Mouse (Mus musculus) splenic B cell, adult 2 months (primary cell): Measurements from ENCODE around the gene Tank.

ENCODE experiments used
- DNase-seq: peaks from one replicate; pipeline ENCODE4 v3.0.0-alpha.2; 2011; ENCODE audit warnings: low read depth, low spot score
- H3K27me3 ChIP-seq: 2 replicates; pipeline ENCODE4 v1.6.1; 2012; ENCODE audit warnings: mild to moderate bottlenecking, low read length, moderate library complexity, mixed read lengths; ENCODE audit not compliant: control insufficient read depth, poor library complexity, insufficient read depth, severe bottlenecking
- H3K36me3 ChIP-seq: 2 replicates; pipeline ENCODE4 v1.6.1; 2012; ENCODE audit warnings: mild to moderate bottlenecking, low read length, moderate library complexity, mixed read lengths; ENCODE audit not compliant: control insufficient read depth, poor library complexity, insufficient read depth, severe bottlenecking

Gene Tank

DNA sequence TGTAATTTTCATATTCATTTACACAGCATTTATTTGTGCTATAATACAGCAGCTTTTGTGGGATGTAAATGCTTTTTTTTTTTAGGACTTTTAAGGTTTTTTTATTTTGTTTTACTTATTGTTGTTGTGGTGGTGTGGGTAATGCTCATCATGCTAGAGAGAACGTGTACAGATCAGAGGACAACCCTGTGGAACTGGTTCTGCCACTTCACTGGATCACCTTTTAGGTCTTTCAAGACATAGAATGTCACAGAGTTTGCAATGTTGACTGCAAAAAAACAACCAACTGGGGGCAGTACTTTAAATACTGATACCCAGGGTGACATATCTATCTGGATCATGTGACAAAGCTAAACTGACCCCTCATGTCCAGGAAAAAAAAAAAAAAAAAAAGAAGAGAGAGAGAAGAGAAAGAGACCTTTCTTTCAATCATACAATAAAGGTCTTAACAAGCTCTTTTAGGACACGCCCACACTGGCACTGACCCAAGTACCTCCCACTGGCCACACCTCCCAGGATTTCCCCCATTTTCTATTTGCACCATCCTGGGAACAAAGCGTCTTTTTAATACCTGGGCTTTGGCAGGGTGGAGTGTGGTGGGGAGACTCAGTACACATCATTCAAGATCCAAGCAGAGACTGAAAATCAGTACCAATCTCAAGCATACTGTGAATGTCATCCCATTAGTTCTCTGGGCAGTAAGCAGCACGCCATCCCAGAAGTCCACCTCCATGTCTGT is 11.2 kb upstream of the Tank start:
- no peaks in the 10 kb centered on the region for H3K27me3 ChIP-seq
- no peaks in the 10 kb centered on the region for H3K36me3 ChIP-seq
- peak; percentile 29 for DNase-seq

DNA sequence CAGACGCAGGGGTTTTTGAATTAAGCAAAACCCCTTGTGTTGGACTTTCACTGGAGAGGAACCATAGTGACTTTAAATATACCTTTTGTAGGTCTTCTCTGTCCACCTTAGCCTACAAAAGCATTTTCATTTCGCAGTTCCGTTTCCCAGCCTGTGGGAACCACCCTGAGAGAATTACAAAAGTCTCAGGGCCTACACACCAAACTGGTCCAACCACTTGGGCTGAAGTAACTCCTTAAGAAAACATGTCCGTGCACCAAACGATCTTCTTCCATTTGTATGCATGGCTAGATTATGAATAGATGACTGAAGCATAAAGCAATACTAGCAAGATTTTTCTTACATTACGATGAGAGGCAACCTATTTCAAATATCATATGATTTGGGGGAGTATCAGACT is 9.2 kb upstream of the Tank start:
- Histone ChIP-seq H3K36me3 (no peaks in the 10 kb centered on the region), H3K27me3 (no peaks in the 10 kb centered on the region)
- DNase-seq, result no peak

DNA sequence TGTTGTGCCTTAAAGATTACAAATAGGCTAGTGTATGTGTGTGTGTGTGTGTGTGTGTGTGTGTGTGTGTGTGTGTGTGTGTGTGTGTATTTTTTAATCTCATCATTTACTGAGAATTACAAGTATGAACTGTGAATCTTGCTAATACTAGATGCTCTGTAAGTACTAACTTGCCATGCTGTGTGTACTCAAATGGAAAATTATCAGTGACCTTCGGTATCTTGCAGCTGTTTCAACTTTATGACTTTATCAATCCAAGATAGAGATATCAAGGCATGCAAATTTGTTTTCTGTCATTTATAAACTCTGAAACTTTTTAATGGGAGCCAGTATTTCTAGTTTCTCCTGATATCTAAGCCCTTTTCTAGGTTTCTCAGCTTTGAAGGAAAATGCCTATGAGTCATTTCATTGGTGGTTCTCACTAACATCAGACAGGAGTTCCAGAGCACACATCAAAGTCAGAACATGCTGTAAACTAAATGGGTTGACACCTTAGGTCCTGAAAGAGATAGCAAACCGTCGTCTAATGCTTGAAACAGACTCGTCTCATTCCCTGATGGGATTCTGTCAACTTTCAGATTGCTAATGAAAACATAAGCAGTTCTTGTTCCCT is 6.9 kb upstream of the Tank start:
- no peaks in the 10 kb centered on the region for H3K36me3 ChIP-seq
- H3K27me3 ChIP-seq, result no peaks in the 10 kb centered on the region
- no peak for DNase-seq

DNA sequence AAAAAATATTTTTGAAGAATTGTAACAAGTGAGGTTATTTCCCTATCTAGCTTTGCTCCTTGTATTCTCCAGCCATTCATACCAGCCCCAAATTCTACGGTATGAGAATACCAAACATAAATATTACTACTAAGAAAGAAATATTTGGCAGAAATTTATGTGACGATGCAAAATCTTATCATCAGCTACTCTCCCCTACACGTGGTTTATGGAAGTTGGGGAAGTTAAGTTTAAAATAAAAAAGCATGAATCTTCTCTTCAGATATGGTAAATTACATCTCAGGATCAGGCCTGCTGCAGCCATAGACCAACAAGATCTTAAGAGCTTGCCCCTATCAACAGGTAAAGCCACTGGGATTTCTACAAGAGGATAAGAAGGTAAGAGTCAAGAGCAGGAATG is 1.9 kb upstream of the Tank start:
- peaks cover 3% of the 10 kb centered on the region; the same call in 1 of the 2 replicates for H3K36me3 ChIP-seq
- H3K27me3 ChIP-seq, result no peaks in the 10 kb centered on the region
- DNase-seq, result no peak

DNA sequence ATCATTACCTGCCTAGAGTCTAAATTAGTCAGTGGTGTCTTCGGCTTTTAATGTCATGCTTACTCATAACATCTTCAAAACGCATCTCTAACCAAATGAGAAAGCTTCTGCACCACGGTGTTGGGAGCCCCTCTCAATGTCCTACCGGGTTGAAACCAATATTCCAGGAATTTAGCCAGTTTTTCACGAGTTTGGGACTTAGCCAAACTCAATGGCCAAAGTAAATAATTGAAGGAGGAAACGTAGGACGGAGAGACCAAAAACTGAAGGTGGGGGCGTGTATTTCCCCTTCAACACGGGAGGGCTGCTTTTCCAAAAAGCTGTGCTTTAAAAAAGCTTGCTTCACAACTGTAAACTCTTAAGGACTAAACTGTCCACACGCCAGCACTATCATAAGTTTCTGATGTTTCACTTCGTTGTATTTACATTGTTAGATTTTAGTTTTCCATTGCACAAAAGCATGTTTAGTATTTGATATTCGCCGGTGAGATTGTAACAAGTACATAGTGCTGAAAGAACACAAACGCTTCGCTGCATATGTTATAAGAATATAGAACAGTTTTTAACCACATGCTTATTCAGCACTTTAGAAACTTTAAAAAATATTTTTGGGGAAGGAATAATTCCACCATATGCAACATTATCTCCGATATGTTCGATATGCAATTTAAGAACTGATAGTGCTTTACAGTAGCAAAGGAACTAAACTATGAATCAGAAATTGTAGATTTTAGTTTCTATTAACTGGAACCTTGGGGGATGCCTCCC is 1.3 kb upstream of the Tank start:
- Histone ChIP-seq H3K36me3 (peaks cover 3% of the 10 kb centered on the region; the same call in 1 of the 2 replicates), H3K27me3 (no peaks in the 10 kb centered on the region)
- no peak for DNase-seq

DNA sequence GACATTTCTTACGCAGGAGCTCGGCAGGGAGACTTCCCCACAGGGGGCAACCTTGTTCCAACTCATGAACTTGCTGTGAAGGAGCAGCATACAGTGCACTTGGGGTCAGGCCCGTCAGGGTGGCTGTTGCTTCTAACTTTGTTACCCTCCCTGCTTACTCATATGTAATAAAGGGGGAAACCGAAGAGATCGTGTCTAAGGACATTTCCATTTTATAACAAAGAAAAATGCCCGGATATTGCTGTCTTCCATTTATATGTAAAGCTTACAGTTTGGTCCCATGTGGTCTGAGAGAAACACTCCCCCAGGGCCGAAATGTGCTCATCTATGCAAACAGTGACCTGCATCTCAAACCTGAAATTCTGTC is 706 bp upstream of the Tank start:
- H3K27me3 ChIP-seq, result no peaks in the 10 kb centered on the region
- peak; percentile 41 for DNase-seq
- H3K36me3 ChIP-seq, result peaks cover 3% of the 10 kb centered on the region; the same call in 1 of the 2 replicates

DNA sequence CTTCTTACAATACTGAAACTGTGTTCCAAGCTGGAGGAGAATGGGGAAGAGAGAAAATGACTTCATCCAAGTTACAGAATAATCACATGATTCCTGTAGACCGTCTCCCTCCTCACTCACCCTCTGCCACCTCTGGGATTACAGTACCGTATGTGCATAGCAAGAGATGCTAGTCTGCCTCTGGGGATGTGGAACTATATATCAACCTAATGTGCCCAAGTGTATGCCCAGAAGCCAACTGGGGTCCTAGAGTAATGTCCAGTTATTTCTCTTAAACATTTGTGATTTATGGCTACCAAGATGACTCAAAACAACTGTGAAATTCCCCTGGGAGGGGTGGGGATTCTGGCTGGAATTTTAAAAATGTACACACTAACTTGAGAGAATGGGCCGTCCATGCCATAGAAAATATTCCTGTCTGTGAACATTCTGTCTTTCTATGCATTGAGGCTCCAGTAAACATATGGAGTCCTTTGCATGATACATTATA is 1.2 kb downstream of the Tank start:
- peaks cover 3% of the 10 kb centered on the region; the same call in 1 of the 2 replicates for H3K36me3 ChIP-seq
- peak; percentile 56 for DNase-seq
- H3K27me3 ChIP-seq, result no peaks in the 10 kb centered on the region

DNA sequence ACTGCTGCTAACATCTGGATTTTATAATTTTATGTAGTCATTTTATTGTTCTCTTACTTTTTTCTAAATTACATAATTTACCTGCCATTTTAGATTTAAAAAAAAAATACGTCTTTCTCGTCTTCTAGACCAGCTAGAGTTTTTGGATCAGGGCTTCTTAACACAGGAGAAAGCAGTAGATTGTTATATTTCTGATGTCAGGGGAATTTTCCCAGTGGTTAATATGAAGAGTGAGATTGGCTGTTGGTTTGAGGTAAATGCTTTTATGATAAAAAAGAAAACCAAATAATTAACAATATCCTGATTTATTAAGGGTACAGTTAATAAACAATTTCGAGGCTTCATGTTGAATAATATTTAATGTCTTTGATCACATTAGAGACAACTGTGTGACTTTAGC is 1.7 kb downstream of the Tank start:
- Histone ChIP-seq H3K27me3 (no peaks in the 10 kb centered on the region), H3K36me3 (peaks cover 3% of the 10 kb centered on the region; the same call in 1 of the 2 replicates)
- no peak for DNase-seq

DNA sequence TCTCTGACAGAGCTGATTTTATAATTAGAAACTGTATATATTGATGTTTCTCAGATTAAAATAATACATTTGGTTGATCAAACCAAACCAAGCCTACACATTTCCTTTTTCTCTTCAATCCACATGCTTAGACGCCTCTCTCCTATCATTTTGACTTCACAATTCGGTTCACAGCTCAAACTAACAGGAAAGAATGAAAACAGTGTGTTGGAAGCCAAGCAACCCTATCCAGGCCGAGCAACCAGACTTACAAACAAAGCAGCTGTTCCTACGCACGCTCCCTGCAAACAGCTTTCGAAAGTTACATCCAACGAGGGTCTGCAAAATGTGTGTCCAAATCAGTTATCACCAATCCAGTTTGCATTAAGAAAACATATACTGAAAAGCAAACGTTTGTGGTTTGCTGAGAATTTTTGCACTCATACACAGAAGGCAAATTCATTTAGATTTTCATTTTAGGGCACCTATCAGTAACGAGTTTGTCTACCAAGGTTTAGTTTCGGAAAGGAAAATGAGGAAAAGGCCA is 2.2 kb downstream of the Tank start:
- no peak for DNase-seq
- H3K27me3 ChIP-seq, result no peaks in the 10 kb centered on the region
- H3K36me3 ChIP-seq, result peaks cover 3% of the 10 kb centered on the region; the same call in 1 of the 2 replicates

DNA sequence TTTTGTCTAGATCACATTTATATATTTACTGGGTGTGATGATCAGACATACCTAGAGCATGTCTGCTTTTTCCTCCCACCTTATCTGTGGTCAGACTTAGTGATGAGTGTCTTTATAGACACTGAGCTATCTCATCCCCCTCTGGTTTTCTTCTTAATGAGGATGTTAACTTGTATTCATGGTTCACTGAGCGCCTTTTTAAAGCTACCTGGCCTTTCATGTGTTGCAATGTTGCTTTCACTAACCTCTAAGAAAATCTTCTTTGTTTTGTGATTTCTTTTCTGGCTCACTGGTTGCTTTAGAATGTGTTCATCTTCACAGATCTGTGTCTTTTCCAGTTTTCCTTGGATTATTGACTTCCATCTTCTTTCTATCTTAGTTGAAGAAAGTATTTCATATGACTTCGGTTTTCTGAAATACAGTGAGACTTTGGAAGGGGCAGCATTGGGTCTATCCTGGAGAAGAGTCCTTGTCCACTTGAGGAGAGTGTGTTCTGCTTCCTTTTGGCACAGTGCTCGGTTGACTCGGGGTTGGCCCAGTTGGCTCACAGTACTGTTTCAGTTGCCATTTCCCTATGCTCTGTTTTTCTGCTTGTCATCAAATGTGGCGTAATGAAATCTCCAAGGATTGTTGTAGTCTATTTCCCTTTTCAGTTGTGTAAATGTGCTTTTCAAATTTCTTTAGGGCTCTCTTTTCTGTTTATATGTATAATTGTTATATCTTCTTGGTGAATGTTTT is 4.4 kb downstream of the Tank start:
- Histone ChIP-seq H3K27me3 (no peaks in the 10 kb centered on the region), H3K36me3 (peaks cover 4% of the 10 kb centered on the region; the same call in 1 of the 2 replicates)
- peak; percentile 56 for DNase-seq

DNA sequence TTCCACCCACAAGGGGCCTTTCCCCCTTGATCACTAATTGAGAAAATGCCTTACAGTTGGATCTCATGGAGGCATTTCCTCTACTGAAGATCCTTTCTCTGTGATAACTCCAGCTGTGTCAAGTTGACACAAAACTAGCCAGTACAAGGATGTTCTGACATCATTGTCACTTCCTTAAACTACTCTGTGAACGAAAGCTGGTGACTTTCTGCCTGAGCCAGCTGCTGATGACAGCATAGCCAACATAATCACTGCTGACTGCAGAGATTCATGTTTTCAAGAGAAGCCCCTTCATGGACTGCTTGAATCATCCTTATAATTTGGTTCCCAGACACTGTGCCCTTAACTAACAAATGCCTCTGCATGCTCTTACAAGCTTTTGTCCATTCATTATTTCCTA is 7.1 kb downstream of the Tank start:
- no peaks in the 10 kb centered on the region for H3K27me3 ChIP-seq
- peaks cover 8% of the 10 kb centered on the region; the same call in 1 of the 2 replicates for H3K36me3 ChIP-seq
- DNase-seq, result peak; percentile 64

DNA sequence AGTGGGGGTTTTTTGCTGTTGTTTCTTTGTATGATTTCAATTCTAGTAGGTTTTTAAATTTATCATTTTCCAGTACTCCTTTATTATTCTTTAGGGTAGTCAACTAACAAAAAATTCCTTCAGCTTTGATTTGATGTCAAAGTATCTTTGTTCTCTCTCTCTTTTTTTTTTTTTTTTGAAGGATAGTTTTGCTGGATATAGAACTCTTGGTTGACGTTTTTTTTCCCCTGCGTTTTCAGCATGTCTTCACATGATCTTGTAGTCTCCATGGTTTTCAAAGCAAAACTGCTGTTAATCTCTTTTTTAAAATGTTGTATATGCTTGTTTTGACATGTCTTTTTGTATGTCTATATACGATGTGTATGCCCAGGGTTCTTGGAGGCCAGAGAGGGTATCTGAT is 7.8 kb downstream of the Tank start:
- Histone ChIP-seq H3K36me3 (0 out of 2 replicates have a peak, but pooled peaks cover 4% of the 10 kb centered on the region), H3K27me3 (no peaks in the 10 kb centered on the region)
- DNase-seq, result no peak

DNA sequence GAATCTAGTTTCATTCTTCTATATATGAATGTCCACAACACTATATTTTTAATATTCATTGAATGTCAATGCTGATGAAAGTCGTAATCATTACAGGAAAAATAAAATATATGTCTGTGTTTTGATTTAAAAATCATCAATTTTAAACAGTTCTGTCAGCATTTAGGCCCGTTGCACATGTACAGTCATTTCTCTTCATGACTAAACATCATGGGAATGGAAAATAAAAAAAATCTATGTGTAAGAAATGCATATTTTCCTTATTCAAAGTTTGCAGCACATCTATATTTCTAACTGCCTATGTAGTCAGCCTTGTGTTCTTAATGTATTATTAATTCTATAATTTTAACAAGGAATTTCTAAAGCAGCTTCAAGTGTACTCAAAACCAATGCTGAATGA is 12.4 kb downstream of the Tank start:
- DNase-seq, result no peak
- 0 out of 2 replicates have a peak, but pooled peaks cover 4% of the 10 kb centered on the region for H3K36me3 ChIP-seq
- no peaks in the 10 kb centered on the region for H3K27me3 ChIP-seq

DNA sequence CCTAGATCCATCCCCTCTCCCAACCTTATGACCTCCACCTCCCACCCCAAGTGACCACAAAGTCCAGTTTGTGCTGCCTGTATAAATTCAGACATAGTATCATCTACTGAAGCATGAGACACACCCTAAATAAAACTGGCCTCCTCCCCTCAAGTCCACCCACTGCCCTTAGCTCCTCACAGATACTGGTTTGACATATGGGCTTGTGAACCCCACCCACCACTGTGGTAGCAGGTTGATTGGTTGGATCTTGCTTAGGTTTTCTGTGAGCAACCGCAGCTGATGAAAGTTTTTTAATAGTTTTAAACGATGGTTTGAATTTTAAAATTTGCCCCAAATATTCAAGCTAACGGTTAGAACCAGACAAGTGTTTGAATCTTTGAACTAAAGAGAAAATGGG is 13.7 kb downstream of the Tank start:
- no peaks in the 10 kb centered on the region for H3K27me3 ChIP-seq
- 0 out of 2 replicates have a peak, but pooled peaks cover 4% of the 10 kb centered on the region for H3K36me3 ChIP-seq
- DNase-seq, result no peak
